Comparison of ENCODE assay signal across 19 mouse cellular contexts in genomic region chr14:54366581-54366980, GRCm38 (mm10). TPM values are rescaled to one million over a fixed set of nuclear protein-coding genes. Genes with fewer than 3 reads are reported as not detected.
A peak's percentile ranks its signal among the peaks of the same experiment; 100 is the strongest.
DNase-seq lines count a peak whose midpoint lies in the region; ATAC-seq and TF ChIP-seq lines count a peak whose summit lies in the region.
"Had no signal": no experiment of that assay in that cellular context is flagged by ENCODE, and none has a peak within 500 bp of the region (broad histone marks: within the 10 kb centered on the region; RNA-seq: fewer than 3 reads in every experiment).

No protein-coding gene starts in this region.

- peaks cover 8% of the 10 kb centered on the region; the same call in 1 of the 2 replicates for H3K36me3 ChIP-seq in heart, adult 2 months (ENCODE audit: control insufficient read depth, insufficient read depth, low read length)
- peaks cover 66% of the 10 kb centered on the region for H3K36me3 ChIP-seq in intestine, postnatal 0 days (ENCODE audit: control insufficient read depth, insufficient read depth)
- peaks cover 47% of the 10 kb centered on the region for H3K36me3 ChIP-seq in intestine, embryonic 15.5 days

- no peak overlapping the region for H3K4me2 ChIP-seq in intestine, postnatal 0 days (replicated peaks; ENCODE audit: low read depth)
- H3K4me2 ChIP-seq in intestine, embryonic 15.5 days (replicated peaks) = no peak overlapping the region
- H3K4me2 ChIP-seq: embryonic facial prominence, embryonic 12.5 days; forebrain, embryonic 15.5 days; hindbrain, embryonic 12.5 days had no signal

- WGBS in heart, adult 2 months = 60% methylated on average over 10 of the region's 10 CpGs
- WGBS in intestine, postnatal 0 days = 87% methylated on average over 10 of the region's 10 CpGs
- 89% methylated on average over 10 of the region's 10 CpGs for WGBS in intestine, embryonic 15.5 days

- H3K9me3 ChIP-seq in intestine, postnatal 0 days (ENCODE audit: control insufficient read depth) = no peaks in the 10 kb centered on the region
- H3K9me3 ChIP-seq in intestine, embryonic 15.5 days = no peaks in the 10 kb centered on the region
- H3K9me3 ChIP-seq: forebrain, embryonic 15.5 days had no signal

- no peak for TF ChIP-seq EP300 in heart, adult 2 months (IDR thresholded peaks at IDR 0.05; ENCODE audit: insufficient read depth, low read depth, low read length)

- no peak overlapping the region for H3K9ac ChIP-seq in heart, adult 2 months (ENCODE audit: low read depth, low read length)
- H3K9ac ChIP-seq in intestine, postnatal 0 days (ENCODE audit: low read depth, low read length) = no peak overlapping the region
- H3K9ac ChIP-seq in intestine, embryonic 15.5 days = no peak overlapping the region
- H3K9ac ChIP-seq: embryonic facial prominence, embryonic 12.5 days; forebrain, embryonic 15.5 days; hindbrain, embryonic 12.5 days had no signal

- intact Hi-C loops in heart, adult 2 months (cut with DNase I) = no loop called here
- intact Hi-C loops in heart, postnatal 25 days (cut with DNase I) = no loop called here

- TF ChIP-seq POLR2A in heart, adult 2 months (IDR thresholded peaks at IDR 0.05; ENCODE audit: insufficient read depth, low read depth, low read length) = no peak

- H3K27me3 ChIP-seq in heart, adult 2 months (ENCODE audit: control insufficient read depth, insufficient read depth, low read length) = no peaks in the 10 kb centered on the region
- no peaks in the 10 kb centered on the region for H3K27me3 ChIP-seq in intestine, postnatal 0 days (replicated peaks; ENCODE audit: control insufficient read depth, insufficient read depth, low read length)
- no peaks in the 10 kb centered on the region for H3K27me3 ChIP-seq in intestine, embryonic 15.5 days (replicated peaks)
- H3K27me3 ChIP-seq: CH12.LX; embryonic facial prominence, embryonic 12.5 days; forebrain, embryonic 15.5 days; hindbrain, embryonic 12.5 days; Patski had no signal

- no peak overlapping the region for H3K27ac ChIP-seq in heart, adult 2 months
- 0 out of 2 replicates have a peak overlapping the region, but pooled peaks have one; percentile 15 for H3K27ac ChIP-seq in intestine, postnatal 0 days (ENCODE audit: low read depth, low read length)
- no peak overlapping the region for H3K27ac ChIP-seq in intestine, embryonic 15.5 days
- H3K27ac ChIP-seq: embryonic facial prominence, embryonic 12.5 days; forebrain, embryonic 15.5 days; hindbrain, embryonic 12.5 days had no signal

- DNase-seq in heart, adult 18-20 months = peak; percentile 23 to 24
- no peak for DNase-seq in heart, adult 2 months
- peak; percentile 6 for DNase-seq in heart, postnatal 25 days (ENCODE audit: low spot score)
- DNase-seq in urinary bladder, postnatal 14 days (ENCODE audit: low spot score) = no peak
- DNase-seq: adrenal gland, postnatal 14 days; cerebellum, adult 11-12 months; cerebellum, adult 9-10 months; cerebellum, postnatal 25 days; gastrocnemius, postnatal 10 days had no signal

- peaks cover 3% of the 10 kb centered on the region for H3K4me1 ChIP-seq in heart, adult 2 months (ENCODE audit: control insufficient read depth, insufficient read depth, low read length)
- H3K4me1 ChIP-seq in intestine, postnatal 0 days (replicated peaks; ENCODE audit: control insufficient read depth, insufficient read depth, low read length) = no peaks in the 10 kb centered on the region
- peaks cover 3% of the 10 kb centered on the region; the same call in 1 of the 2 replicates for H3K4me1 ChIP-seq in intestine, embryonic 15.5 days (replicated peaks)

- H3K4me3 ChIP-seq in heart, adult 2 months = no peak overlapping the region
- no peak overlapping the region for H3K4me3 ChIP-seq in intestine, postnatal 0 days (ENCODE audit: low read depth, low read length)
- no peak overlapping the region for H3K4me3 ChIP-seq in intestine, embryonic 15.5 days (replicated peaks)
- H3K4me3 ChIP-seq: embryonic facial prominence, embryonic 12.5 days; forebrain, embryonic 15.5 days; hindbrain, embryonic 12.5 days had no signal

- ATAC-seq in intestine, postnatal 0 days = no peak
- no peak for ATAC-seq in intestine, embryonic 15.5 days
- ATAC-seq: activated CD4-positive, CD25-positive, alpha-beta regulatory T cell, adult 4 months; forebrain, embryonic 15.5 days; hindbrain, embryonic 16.5 days; inflammation-experienced regulatory T-cells, adult 6 months; Patski had no signal

- no peak for TF ChIP-seq CTCF in heart, adult 2 months (IDR thresholded peaks at IDR 0.05)
- TF ChIP-seq CTCF in intestine, postnatal 0 days (IDR thresholded peaks at IDR 0.05; ENCODE audit: low read depth) = no peak

- no peaks in the 10 kb centered on the region for H3K79me2 ChIP-seq in heart, adult 2 months (replicated peaks; ENCODE audit: control insufficient read depth, insufficient read depth, low read length)

RNA-seq across cellular contexts. Expression of gene Oxa1l, which starts 5.9 kb away (rescaled TPM):
- total RNA-seq in heart, adult 18-20 months (2021) = 10 to 100 TPM; 82.6 to 90.6 TPM
- total RNA-seq in heart, adult 2 months (2021) = 10 to 100 TPM; 78.5 to 88.0 TPM
- polyA plus RNA-seq in heart, adult 2 months (2012; rRNA removed) = 190 and 205 TPM in 2 replicates
- polyA plus RNA-seq in intestine, postnatal 0 days (2015; fragmentation: Nextera tagmentation; extraction: Ambion mirVana) = 35.5 and 36.4 TPM in 2 replicates
- 41.7 and 48.8 TPM in 2 replicates for polyA plus RNA-seq in intestine, embryonic 15.5 days (2015; fragmentation: Nextera tagmentation; extraction: Ambion mirVana)
- total RNA-seq in heart, postnatal 25 days (2021) = 100 to 1,000 TPM; 103 to 111 TPM

RNA-seq across cellular contexts. Expression of gene Slc7a7, which starts 51.0 kb away (rescaled TPM):
- total RNA-seq in heart, adult 18-20 months (2021) = 1 to 10 TPM; 4.8 to 6.5 TPM
- 1 to 10 TPM; 4.6 to 5.1 TPM for total RNA-seq in heart, adult 2 months (2021)
- polyA plus RNA-seq in heart, adult 2 months (2012; rRNA removed) = 22.0 and 27.0 TPM in 2 replicates
- polyA plus RNA-seq in intestine, postnatal 0 days (2015; fragmentation: Nextera tagmentation; extraction: Ambion mirVana) = 188 TPM in 2 replicates
- polyA plus RNA-seq in intestine, embryonic 15.5 days (2015; fragmentation: Nextera tagmentation; extraction: Ambion mirVana) = 51.0 and 56.3 TPM in 2 replicates
- 1 to 10 TPM; 7.7 to 7.9 TPM for total RNA-seq in heart, postnatal 25 days (2021)

Comparison
In these comparisons a context has a peak if more than half of its experiments do, and no peak if none do; other contexts are left out.
1. DNase-seq: peak in heart, adult 18-20 months (2 of 2) and heart, postnatal 25 days (single experiment); none in heart, adult 2 months (0 of 2) and urinary bladder, postnatal 14 days (single experiment).